Mouse (Mus musculus) liver, embryonic 11.5 days (tissue): ENCODE results near the gene Nr1i2. TPM values are rescaled to one million over a fixed set of nuclear protein-coding genes. Genes with fewer than 3 reads are reported as not detected.

Source experiments
- ATAC-seq: fragments of 200-750 bp; cut with Nextera tagmentation; replicated peaks from 2 replicates; pipeline ENCODE4 v1.8.0; 2017; ENCODE audit warnings: moderate number of reproducible peaks, mild to moderate bottlenecking, moderate TSS enrichment, moderate library complexity; ENCODE audit not compliant: low FRiP score
- DNase-seq: peaks from one replicate; pipeline ENCODE4 v3.0.0-alpha.2; 2017; ENCODE audit warnings: low spot score
- H3K27ac ChIP-seq: fragments of 300-500 bp; sonication (generic); 2 replicates; pipeline ENCODE4 v1.5.1; 2014; ENCODE audit warnings: mild to moderate bottlenecking, low read depth, low read length, control low read depth
- H3K27me3 ChIP-seq: fragments of 300-500 bp; sonication (generic); replicated peaks from 2 replicates; pipeline ENCODE4 v1.6.1; 2014; ENCODE audit warnings: low read length, mixed read lengths; ENCODE audit not compliant: control insufficient read depth, insufficient read depth
- H3K36me3 ChIP-seq: fragments of 300-500 bp; sonication (generic); 2 replicates; pipeline ENCODE4 v1.6.1; 2014; ENCODE audit warnings: mild to moderate bottlenecking, low read length, moderate library complexity, mixed read lengths; ENCODE audit not compliant: control insufficient read depth, insufficient read depth
- H3K4me1 ChIP-seq: fragments of 300-500 bp; sonication (generic); replicated peaks from 2 replicates; pipeline ENCODE4 v1.6.1; 2014; ENCODE audit warnings: low read length, mixed read lengths; ENCODE audit not compliant: control insufficient read depth, insufficient read depth
- H3K4me2 ChIP-seq: fragments of 300-500 bp; sonication (generic); 2 replicates; pipeline ENCODE4 v1.6.1; 2014; ENCODE audit warnings: mild to moderate bottlenecking, control low read depth, moderate library complexity
- H3K4me3 ChIP-seq: fragments of 300-500 bp; sonication (generic); 2 replicates; pipeline ENCODE4 v1.5.1; 2014; ENCODE audit warnings: low read depth, low read length, control low read depth
- H3K9ac ChIP-seq: fragments of 300-500 bp; sonication (generic); 2 replicates; pipeline ENCODE4 v1.6.1; 2014; ENCODE audit warnings: low read depth, low read length, control low read depth
- H3K9me3 ChIP-seq: fragments of 300-500 bp; sonication (generic); 2 replicates; pipeline ENCODE4 v1.6.1; 2016; ENCODE audit warnings: low read length, inconsistent platforms, mixed read lengths; ENCODE audit not compliant: control insufficient read depth
- whole genome bisulfite sequencing: fragments of 180-500 bp; shearing (Covaris S2); extraction: QIAGEN DNeasy Blood & Tissue Kit; methylation state at CpG from one replicate; pipeline ENCODE4 v1.1.7; 2014; 5-methylcytosine and 5-hydroxymethylcytosine counted together
- polyA plus RNA-seq: library from polyadenylated mRNA; unstranded; fragments of >200 nt; fragmentation: Nextera tagmentation; extraction: Ambion mirVana; gene quantifications from 2 replicates; pipeline ENCODE4 v1.2.1, GENCODE M21; 2014

The Nr1i2 gene
- polyA plus RNA-seq, 1 experiment from 2014 or later: 1.8 TPM

- Histone ChIP-seq H3K36me3 (peaks cover 14% of the 10 kb centered on the region), H3K4me3 (no peak overlapping the region), H3K27ac (no peak overlapping the region), H3K9ac (no peak overlapping the region), H3K4me2 (no peak overlapping the region), H3K4me1 (no peaks in the 10 kb centered on the region), H3K9me3 (no peaks in the 10 kb centered on the region), H3K27me3 (no peaks in the 10 kb centered on the region)
- DNase-seq: no peak
- WGBS: 92% methylated on average over 7 of the region's 7 CpGs
- ATAC-seq: no peak
Measured at GRCm38 (mm10) chr16:38205272-38205671, 89.4 kb downstream of the Nr1i2 start.

Other genes starting within 250 kb of the Nr1i2 start
- gene Gsk3b, start 205.8 kb downstream of the Nr1i2 start, polyA plus RNA-seq: 28.2 and 29.6 TPM in 2 replicates
- gene Maats1, start 47.3 kb upstream of the Nr1i2 start, polyA plus RNA-seq: 0.05 TPM in 1 of 2 replicates, not detected in the other
- gene Cox17, start 52.2 kb upstream of the Nr1i2 start, polyA plus RNA-seq: 441 and 497 TPM in 2 replicates
- not detected in 2 replicates for gene Gm21987, start 52.2 kb upstream of the Nr1i2 start, polyA plus RNA-seq
- gene Popdc2, start 67.4 kb upstream of the Nr1i2 start, polyA plus RNA-seq: 14.8 and 15.8 TPM in 2 replicates
- 0.79 and 1.4 TPM in 2 replicates for gene Pla1a, start 138.3 kb upstream of the Nr1i2 start, polyA plus RNA-seq
- gene Adprh, start 157.9 kb upstream of the Nr1i2 start, polyA plus RNA-seq: 92.0 and 92.1 TPM in 2 replicates
- gene Cd80, start 160.7 kb upstream of the Nr1i2 start, polyA plus RNA-seq: 0.14 and 0.23 TPM in 2 replicates
- gene Timmdc1, start 227.8 kb upstream of the Nr1i2 start, polyA plus RNA-seq: 25.1 and 28.1 TPM in 2 replicates